Mouse (Mus musculus): ENCODE results near the gene H2afj.

DNA sequence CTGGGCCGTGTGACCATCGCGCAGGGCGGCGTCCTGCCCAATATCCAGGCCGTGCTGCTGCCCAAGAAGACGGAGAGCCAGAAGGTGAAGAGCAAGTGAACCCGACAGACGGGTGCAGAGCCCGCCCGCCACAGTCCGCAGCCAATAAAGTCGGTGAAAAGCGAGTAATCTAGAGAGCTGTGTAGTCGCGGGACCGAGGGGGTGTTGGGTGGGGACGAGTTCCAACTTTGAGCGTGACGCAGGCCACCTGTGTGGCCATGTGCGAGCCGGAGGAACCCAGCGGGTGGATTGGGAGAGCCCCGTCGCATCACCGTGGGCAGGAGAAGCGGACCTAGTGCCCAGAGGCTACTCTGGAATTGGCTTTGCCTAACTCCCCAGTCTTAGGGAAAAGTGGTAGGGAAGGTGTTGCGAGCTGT is 595 bp downstream of the H2afj start:
- TF ChIP-seq CTCF (IDR thresholded peaks at IDR 0.05; ENCODE audit: borderline replicate concordance, extremely low read depth, insufficient read depth, insufficient read length) (no peak), POLR2A (IDR thresholded peaks at IDR 0.05; ENCODE audit: borderline replicate concordance, extremely low read depth, insufficient read depth, insufficient read length, poor library complexity, severe bottlenecking) (no peak)

Data from brain, embryonic 14.5 days (tissue).